ENCODE assay signal across 10 mouse cellular contexts in the genomic region with DNA sequence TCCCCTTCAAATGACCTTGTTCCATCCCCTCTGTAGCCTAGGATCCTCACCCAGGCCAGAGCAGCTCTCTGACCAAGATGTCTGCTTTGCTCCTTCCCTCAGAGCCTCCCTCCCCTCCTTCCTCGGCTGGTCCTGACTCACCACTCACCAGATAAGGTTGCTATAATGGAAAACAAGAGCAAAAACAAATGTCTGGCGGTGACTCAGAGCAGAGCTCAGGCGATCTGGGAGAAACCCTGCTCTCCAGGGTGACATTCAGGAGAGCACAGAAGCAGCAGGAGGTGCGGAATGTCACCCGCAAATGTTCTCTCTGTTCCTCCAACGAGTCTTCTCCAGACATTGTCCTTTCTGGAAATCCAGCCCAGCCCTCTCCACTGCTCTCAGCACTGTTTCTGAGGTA. TPM values are rescaled to one million over a fixed set of nuclear protein-coding genes. Genes with fewer than 3 reads are reported as not detected.
DNase-seq lines count a peak whose midpoint lies in the region; ATAC-seq and TF ChIP-seq lines count a peak whose summit lies in the region.
"Had no signal": no experiment of that assay in that cellular context is flagged by ENCODE, and none has a peak within 500 bp of the region (broad histone marks: within the 10 kb centered on the region; RNA-seq: fewer than 3 reads in every experiment).

No protein-coding gene starts in this region.

- no peak overlapping the region for H3K4me3 ChIP-seq in kidney, postnatal 0 days (replicated peaks; ENCODE audit: low read depth, low read length)
- no peak overlapping the region for H3K4me3 ChIP-seq in lung, embryonic 16.5 days (ENCODE audit: low read length)
- no peak overlapping the region for H3K4me3 ChIP-seq in embryonic facial prominence, embryonic 10.5 days
- H3K4me3 ChIP-seq: hindbrain, embryonic 13.5 days had no signal

- H3K27ac ChIP-seq in kidney, postnatal 0 days = no peak overlapping the region
- no peak overlapping the region for H3K27ac ChIP-seq in lung, embryonic 16.5 days (ENCODE audit: low read length)
- no peak overlapping the region for H3K27ac ChIP-seq in embryonic facial prominence, embryonic 10.5 days (replicated peaks)
- H3K27ac ChIP-seq: hindbrain, embryonic 13.5 days had no signal

- peak; percentile 29; the same call in 1 of the 2 replicates for ATAC-seq in kidney, postnatal 0 days (replicated peaks; ENCODE audit: low FRiP score, low read depth)
- ATAC-seq in lung, embryonic 16.5 days (ENCODE audit: low read depth) = 0 out of 2 replicates have a peak, but pooled peaks have one; percentile 43

- H3K9ac ChIP-seq in kidney, postnatal 0 days (ENCODE audit: low read depth, low read length) = no peak overlapping the region
- H3K9ac ChIP-seq in lung, embryonic 16.5 days (ENCODE audit: low read length) = no peak overlapping the region
- H3K9ac ChIP-seq: hindbrain, embryonic 13.5 days had no signal

- H3K4me1 ChIP-seq in kidney, postnatal 0 days (replicated peaks; ENCODE audit: insufficient read depth, low read length) = no peaks in the 10 kb centered on the region; the same call in 1 of the 2 replicates
- H3K4me1 ChIP-seq in lung, embryonic 16.5 days (replicated peaks; ENCODE audit: control insufficient read depth, insufficient read depth, low read length) = peaks cover 4% of the 10 kb centered on the region
- H3K4me1 ChIP-seq in embryonic facial prominence, embryonic 10.5 days = no peaks in the 10 kb centered on the region
- H3K4me1 ChIP-seq: hindbrain, embryonic 13.5 days had no signal

- TF ChIP-seq CTCF in kidney, postnatal 0 days (IDR thresholded peaks at IDR 0.05; ENCODE audit: low read depth) = no peak

- no peak for DNase-seq in kidney, postnatal 0 days (ENCODE audit: low spot score)
- no peak for DNase-seq in kidney, postnatal 10 days
- peak; percentile 92 for DNase-seq in MN1 (ENCODE audit: low spot score)
- DNase-seq in heart, adult 8-10 months (ENCODE audit: low spot score) = peak; percentile 69
- no peak for DNase-seq in thymus, postnatal 25 days
- no peak for DNase-seq in embryonic facial prominence, embryonic 10.5 days (ENCODE audit: low spot score)
- no peak for DNase-seq in right cerebral cortex, postnatal 4 days
- DNase-seq: cerebellum, adult 9-10 months had no signal

- no peak overlapping the region for H3K4me2 ChIP-seq in kidney, postnatal 0 days (ENCODE audit: low read length)
- H3K4me2 ChIP-seq in lung, embryonic 16.5 days (ENCODE audit: low read depth, low read length) = no peak overlapping the region
- H3K4me2 ChIP-seq: hindbrain, embryonic 13.5 days had no signal

- H3K36me3 ChIP-seq in kidney, postnatal 0 days (ENCODE audit: insufficient read depth, low read length) = no peaks in the 10 kb centered on the region
- H3K36me3 ChIP-seq in lung, embryonic 16.5 days (ENCODE audit: control insufficient read depth, insufficient read depth, low read length) = no peaks in the 10 kb centered on the region
- H3K36me3 ChIP-seq in embryonic facial prominence, embryonic 10.5 days (replicated peaks) = no peaks in the 10 kb centered on the region
- H3K36me3 ChIP-seq: hindbrain, embryonic 13.5 days had no signal

- H3K9me3 ChIP-seq in kidney, postnatal 0 days (replicated peaks; ENCODE audit: low read length) = no peaks in the 10 kb centered on the region
- H3K9me3 ChIP-seq in lung, embryonic 16.5 days (ENCODE audit: control insufficient read depth, low read length) = no peaks in the 10 kb centered on the region
- no peaks in the 10 kb centered on the region for H3K9me3 ChIP-seq in embryonic facial prominence, embryonic 10.5 days
- H3K9me3 ChIP-seq: hindbrain, embryonic 13.5 days had no signal

- 44% methylated on average over 6 of the region's 6 CpGs for WGBS in kidney, postnatal 0 days
- WGBS in lung, embryonic 16.5 days = 33% methylated on average over 6 of the region's 6 CpGs
- WGBS in embryonic facial prominence, embryonic 10.5 days = 55% methylated on average over 6 of the region's 6 CpGs

- H3K27me3 ChIP-seq in kidney, postnatal 0 days (ENCODE audit: insufficient read depth, low read length) = no peaks in the 10 kb centered on the region
- H3K27me3 ChIP-seq in lung, embryonic 16.5 days (ENCODE audit: control insufficient read depth, insufficient read depth, low read depth, low read length) = no peaks in the 10 kb centered on the region
- H3K27me3 ChIP-seq in embryonic facial prominence, embryonic 10.5 days (replicated peaks; ENCODE audit: low read depth, poor library complexity, severe bottlenecking) = peaks cover 3% of the 10 kb centered on the region; the same call in 1 of the 2 replicates
- H3K27me3 ChIP-seq: hindbrain, embryonic 13.5 days had no signal

RNA-seq across cellular contexts. Expression of a gene that starts 56.0 kb away (rescaled TPM):
- 33.2 and 36.6 TPM in 2 replicates for polyA plus RNA-seq in kidney, postnatal 0 days (2015; fragmentation: Nextera tagmentation; extraction: Ambion mirVana)
- 10 to 100 TPM; 52.8 to 75.4 (median 55.2) TPM for total RNA-seq in heart, adult 8-10 months (2022)
- 33.8 and 35.9 TPM in 2 replicates for polyA plus RNA-seq in lung, embryonic 16.5 days (2015; fragmentation: Nextera tagmentation; extraction: Ambion mirVana)
- 39.9 and 43.0 TPM in 2 replicates for polyA plus RNA-seq in embryonic facial prominence, embryonic 10.5 days (2016; fragmentation: Nextera tagmentation; extraction: Ambion mirVana)

Comparison
In these comparisons a context has a peak if more than half of its experiments do, and no peak if none do; other contexts are left out.
1. DNase-seq: peak in MN1 (single experiment) and heart, adult 8-10 months (single experiment); none in kidney, postnatal 0 days (single experiment), kidney, postnatal 10 days (single experiment), thymus, postnatal 25 days (single experiment), embryonic facial prominence, embryonic 10.5 days (single experiment) and right cerebral cortex, postnatal 4 days (single experiment).